Mouse (Mus musculus): Measurements from ENCODE around the gene Dctd.

The Dctd gene

GRCm38 (mm10) chr8:48098792-48099191, at the start of gene Dctd:
TSS of gene Dctd (plus strand) at chr8:48099092.
- no peak for DNase-seq (ENCODE audit: low spot score in 2 of 2)

- DNase-seq (ENCODE audit: low spot score in 2 of 2) = no peak
Observed at GRCm38 (mm10) chr8:48053611-48054010, 45.3 kb upstream of the Dctd start.

DNA sequence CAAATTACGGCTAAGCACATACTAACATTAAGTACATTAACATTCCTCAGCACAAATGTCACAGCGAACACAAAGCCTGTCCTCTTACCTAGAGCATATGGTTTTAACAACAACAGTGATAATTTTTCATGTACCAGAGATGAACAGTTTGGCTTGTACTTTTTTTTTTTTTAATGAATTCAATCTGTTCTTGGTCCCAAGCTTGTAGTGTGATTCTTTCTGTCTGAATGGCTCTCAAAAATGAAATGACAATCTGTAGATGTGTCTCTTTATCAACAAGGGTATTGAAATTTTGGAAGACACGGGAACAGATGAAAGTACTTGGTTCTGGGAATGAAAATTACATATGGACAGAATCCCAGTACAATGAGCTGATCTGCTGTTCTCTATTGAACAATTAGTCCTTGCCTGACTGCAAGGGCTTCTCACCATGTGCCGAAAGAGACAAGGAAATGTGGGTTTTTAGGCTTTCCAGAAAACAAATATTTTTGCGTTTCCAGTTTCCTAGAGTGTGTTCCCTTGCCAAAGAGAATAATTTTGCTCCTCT, 35.3 kb upstream of the Dctd start:
- DNase-seq (ENCODE audit: low spot score in 2 of 2) = no peak

- no peak for DNase-seq (ENCODE audit: low spot score in 2 of 2)
Observed at GRCm38 (mm10) chr8:48074149-48074548, 24.7 kb upstream of the Dctd start.

GRCm38 (mm10) chr8:48082343-48082742, 16.5 kb upstream of the Dctd start:
- DNase-seq (ENCODE audit: low spot score in 2 of 2) = no peak

DNA sequence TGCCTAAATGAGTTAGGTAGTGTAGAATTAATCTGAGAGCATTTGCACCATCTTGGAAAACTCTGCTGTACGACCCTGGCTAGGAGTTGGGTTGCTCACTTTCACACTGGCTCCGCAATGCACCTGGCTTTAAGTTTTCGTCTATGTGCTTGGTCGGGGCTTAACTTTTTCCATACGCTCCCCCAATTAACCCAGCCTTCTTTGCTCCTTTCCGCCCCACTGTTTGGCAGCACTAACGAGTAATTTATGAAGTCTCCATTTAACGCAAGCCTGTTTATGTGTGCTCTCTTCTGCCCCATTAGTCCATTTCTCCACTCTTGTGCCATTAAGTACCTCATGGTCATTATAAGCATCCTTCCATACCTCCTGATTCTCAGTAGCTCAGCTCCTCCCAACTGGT, 8.2 kb upstream of the Dctd start:
- DNase-seq (ENCODE audit: low spot score in 2 of 2) = no peak

DNA sequence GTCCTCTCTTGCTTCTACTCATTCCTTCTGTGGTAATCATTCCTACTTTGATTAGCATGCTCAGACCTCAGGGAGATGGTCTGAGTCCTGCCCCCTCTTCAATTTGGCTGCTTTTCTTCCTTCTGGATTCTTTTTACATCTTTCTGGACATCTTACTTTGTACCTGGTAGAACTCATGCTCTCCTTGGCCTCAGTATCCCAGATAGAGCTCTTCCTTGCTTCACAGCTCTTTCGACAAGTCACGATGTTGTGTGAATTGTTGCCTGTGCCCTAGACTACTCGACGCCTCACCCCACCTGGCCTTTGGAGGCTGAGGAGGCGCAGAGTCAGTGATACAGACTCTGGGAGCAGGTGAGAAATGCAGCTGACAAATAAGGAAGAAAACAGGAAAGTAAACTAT, 3.5 kb upstream of the Dctd start:
- no peak for DNase-seq (ENCODE audit: low spot score in 2 of 2)

DNA sequence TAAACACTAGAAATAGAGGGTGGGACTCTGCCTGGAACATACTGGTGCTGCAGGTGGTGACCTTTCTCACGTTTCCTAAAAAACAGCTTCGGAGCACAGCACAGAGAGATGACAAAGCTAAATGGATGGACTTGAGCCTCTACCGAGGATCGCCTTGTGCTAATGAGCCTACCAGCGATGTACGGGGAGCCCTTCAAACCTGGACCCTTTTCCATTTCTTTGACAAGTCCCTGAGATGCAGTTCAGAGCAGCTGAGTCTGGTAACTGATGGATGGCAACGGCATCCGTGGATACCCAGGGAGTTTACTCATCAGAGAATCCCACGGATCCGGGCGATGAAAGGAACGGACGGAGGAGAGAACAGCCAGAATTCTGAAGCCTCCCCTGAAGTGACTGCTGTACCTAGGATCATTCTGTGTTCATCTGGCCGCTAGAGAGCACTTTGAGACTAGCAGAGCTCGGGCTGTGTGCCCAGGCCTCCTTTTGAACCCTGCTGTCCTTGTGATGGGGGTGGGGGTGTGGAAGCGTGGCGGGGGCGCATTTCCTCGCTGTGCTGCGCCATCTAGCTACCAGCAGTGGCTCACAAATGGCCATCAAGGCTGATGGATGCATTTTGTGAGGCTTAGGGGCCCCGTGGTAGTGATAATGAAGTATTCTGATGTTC, 1.6 kb upstream of the Dctd start:
- DNase-seq (ENCODE audit: low spot score in 2 of 2) = peak; percentile 70 to 79

GRCm38 (mm10) chr8:48098081-48098639, 732 bp upstream of the Dctd start:
- DNase-seq (ENCODE audit: low spot score in 2 of 2) = no peak

DNA sequence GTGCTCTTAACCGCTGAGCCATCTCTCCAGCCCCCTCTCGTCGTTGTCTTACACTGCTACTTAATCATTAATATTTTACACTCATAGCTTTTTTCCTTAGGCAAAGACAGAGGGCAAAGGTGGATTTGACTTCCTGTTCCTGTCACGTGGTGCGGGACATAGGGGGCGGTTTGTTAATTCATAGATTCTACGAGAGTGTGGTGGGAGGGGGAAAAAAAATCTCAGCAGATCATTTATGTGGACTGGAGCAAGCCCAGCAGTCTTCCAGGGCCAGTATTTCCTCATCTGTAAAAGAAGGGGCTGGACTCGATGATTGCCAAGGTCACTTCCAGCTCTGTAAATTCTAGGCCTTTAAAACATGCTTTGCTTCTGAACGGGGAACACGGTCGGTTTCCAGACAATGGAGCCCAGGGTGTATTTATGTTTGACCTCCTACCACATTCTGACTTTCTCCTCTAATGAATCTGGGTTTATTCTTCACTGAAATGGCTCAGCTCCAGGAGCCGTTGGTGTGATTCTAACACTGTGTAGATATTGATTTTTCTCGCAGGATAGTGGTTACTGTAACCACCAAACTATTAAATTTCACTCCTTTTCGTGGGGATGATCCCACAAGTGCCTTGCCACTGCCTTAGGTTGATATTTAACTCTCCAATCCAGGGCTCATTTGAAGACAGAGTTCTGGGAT, 1.4 kb downstream of the Dctd start:
- no peak for DNase-seq (ENCODE audit: low spot score in 2 of 2)

GRCm38 (mm10) chr8:48109373-48109855, 10.5 kb downstream of the Dctd start:
- DNase-seq (ENCODE audit: low spot score in 2 of 2) = no peak

DNA sequence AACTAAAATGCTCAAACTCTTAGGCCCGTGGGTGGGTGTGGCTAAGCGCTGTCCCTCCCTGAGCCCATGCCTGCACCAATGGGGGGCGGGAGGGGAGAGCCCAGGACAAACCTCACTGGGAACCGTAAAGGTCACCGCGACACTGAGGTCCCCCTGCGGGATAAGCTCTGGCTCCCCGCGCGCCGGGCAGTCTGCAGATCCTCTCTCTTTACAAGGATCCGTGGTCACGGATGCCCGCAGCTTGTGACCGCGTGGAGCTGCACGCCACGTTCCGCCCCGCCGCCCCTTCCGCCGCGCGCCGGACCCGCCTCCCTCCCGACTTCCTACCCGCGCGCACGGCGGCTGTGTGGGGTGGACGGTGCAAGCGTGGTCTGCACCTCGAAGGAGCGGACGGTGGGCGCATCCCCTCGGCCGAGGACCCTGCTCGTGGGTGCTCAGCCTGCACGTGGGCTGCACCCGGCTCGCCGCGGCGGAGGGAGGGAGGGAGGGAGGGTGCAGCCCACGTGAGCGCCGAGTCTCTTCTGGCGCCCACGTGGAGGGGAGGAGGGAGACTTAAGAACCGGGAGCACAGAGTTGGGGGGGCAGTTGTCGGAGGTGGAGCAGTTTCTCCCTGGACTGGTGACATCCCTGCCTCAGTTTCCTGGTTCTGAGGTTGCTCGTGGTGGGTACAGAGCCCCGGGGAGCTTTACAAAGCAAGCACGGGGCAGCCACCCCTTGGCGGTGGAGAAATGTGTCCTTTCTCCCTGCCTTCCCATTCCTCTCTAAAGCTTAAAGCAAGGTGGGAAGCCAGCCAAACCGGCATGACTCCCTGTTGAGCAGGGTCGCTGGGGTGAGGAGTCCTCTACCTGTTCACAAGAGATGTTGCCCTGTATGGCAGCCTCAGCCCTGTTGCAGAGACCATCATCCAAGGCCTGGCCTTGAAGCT, 11.2 kb downstream of the Dctd start:
- DNase-seq (ENCODE audit: low spot score in 2 of 2) = peak; percentile 16 to 45

DNA sequence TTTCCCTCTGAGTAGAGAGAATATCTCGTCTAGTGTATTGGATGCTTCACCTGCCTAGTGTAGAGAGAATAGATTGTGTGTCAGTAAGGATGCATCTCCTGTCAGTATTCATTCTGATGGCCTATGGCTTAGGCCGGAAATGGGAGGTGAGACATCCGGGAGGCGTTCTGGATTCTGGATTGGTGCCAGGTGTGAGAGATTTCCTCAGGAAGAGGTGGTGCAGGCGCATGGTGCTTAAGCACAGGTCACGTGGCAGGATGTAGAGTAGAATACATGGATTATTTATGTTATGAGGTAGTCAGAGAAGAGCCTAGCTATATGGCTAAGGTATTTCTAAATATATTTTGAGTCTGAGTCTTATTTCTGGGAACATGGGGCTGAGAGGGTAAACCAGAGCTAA, 15.7 kb downstream of the Dctd start:
- DNase-seq (ENCODE audit: low spot score in 2 of 2) = no peak

GRCm38 (mm10) chr8:48122991-48123390, 24.1 kb downstream of the Dctd start:
- DNase-seq (ENCODE audit: low spot score in 2 of 2) = no peak

DNA sequence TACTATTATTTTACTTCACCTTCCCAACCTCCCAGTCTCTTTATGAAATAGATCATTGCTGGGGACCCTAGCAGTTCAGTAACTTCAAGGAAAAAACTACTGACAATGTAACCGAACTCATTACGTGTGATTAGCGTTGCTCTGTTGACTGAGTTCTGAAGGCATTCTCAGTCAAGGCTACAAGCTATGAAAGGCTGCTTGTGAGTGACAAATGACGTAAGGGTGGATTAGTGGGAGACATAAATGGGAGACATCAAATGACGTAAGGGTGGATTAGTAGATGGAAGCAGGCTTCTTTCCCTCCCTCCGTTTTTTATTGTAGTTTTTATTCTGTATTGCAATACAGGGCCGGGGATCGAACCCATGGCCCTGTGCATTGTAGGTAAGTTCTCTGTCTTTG, 26.0 kb downstream of the Dctd start:
- DNase-seq (ENCODE audit: low spot score in 2 of 2) = no peak

DNA sequence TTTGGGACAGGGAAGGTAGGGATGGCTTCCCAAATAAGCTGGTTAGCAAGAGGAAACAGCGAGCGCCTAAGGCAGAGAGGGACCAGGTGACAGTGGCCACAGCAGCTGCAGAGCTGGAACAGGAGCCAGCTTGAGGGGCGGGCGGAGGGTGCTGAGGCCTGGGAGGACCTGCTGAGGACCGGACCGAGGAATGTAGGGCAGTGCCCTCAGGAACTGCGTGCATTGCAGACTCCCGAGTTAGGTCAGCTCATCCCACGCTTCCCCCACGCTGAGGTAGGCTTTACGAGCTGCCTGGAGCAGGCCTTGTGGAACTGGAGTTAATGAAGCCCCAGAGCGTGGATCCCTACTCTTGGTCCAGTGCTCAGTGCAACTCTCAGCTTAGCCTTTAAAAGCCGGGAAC, 28.1 kb downstream of the Dctd start:
- no peak for DNase-seq (ENCODE audit: low spot score in 2 of 2)

GRCm38 (mm10) chr8:48130266-48130665, 31.4 kb downstream of the Dctd start:
- no peak for DNase-seq (ENCODE audit: low spot score in 2 of 2)

GRCm38 (mm10) chr8:48133321-48133720, 34.4 kb downstream of the Dctd start:
- DNase-seq (ENCODE audit: low spot score in 2 of 2) = no peak

DNA sequence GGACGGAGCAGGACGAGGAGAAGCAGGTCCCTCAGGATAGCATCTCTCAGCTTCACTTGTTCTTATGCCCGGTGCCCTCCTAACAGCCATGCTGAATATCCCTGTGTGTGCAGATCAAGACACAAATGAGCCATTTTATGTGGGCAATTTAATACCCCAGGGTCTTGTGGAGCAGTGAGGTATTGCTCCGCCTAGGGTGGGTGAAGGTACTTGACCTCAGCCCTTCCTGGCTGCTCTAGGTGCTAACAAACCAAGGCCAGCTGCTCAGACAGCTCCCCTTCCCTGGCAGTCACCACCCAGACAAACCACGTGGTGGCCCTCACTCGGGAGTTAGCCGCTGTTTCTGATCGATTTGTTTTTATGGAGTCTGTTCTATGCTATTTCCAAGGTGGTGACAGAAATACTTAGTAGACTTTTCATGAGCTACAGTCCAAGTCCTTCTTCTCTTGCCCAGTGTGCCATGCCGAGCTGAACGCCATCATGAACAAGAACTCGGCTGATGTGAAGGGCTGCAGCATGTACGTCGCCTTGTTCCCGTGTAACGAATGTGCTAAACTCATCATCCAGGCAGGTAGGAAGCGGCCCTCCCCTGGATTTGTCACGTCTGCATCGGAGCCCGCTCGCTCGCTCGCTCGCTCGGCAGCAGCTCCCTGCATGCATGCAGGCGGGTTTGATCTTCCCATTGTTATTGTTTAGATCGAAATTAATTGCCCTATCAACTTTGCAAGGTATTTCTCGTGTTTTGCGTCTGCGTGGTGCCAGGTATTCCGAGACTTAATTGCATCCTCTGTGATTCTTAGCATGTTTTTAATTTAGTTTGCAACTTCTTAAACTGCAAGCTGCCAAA, 38.1 kb downstream of the Dctd start:
- DNase-seq (ENCODE audit: low spot score in 2 of 2) = no peak

DNA sequence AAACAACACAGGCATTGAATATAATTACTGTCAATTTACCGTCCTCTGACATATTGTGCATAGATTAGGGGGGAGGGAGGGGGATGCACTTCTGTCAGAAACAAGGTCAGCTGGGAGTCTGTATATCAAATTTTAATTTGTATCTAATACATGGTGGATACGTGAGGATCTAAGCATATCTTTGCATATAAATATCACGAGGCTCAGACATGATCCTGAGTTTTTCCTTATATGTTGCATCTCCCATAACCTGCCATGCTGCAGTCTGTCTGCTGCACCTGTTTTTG, 38.7 kb downstream of the Dctd start:
- DNase-seq (ENCODE audit: low spot score in 2 of 2) = no peak

- no peak for DNase-seq (ENCODE audit: low spot score in 2 of 2)
Observed at GRCm38 (mm10) chr8:48141023-48141422, 42.1 kb downstream of the Dctd start.
